In genomic region chr16:86419458-86419857, GRCm38 (mm10) we compare ENCODE assay signal across 8 mouse cellular contexts.
DNase-seq lines count a peak whose midpoint lies in the region; ATAC-seq lines count a peak whose summit lies in the region.
"Not testable (repeated sequence)": the region's sequence is repeated elsewhere in the genome, so short reads cannot be mapped to it uniquely, and the experiment has no call there.

No protein-coding gene starts in this region.

- 15% methylated on average over 5 of the region's 5 CpGs for WGBS in liver, embryonic 11.5 days
- WGBS in neural tube, embryonic 12.5 days: 15% methylated on average over 5 of the region's 5 CpGs

- H3K4me1 ChIP-seq in liver, embryonic 11.5 days (replicated peaks; ENCODE audit: control insufficient read depth, insufficient read depth, low read length); neural tube, embryonic 12.5 days: not testable (repeated sequence)

- not testable (repeated sequence) for H3K27ac ChIP-seq in liver, embryonic 11.5 days (ENCODE audit: low read depth, low read length); neural tube, embryonic 12.5 days

- not testable (repeated sequence) for H3K9me3 ChIP-seq in liver, embryonic 11.5 days (ENCODE audit: control insufficient read depth, low read length); neural tube, embryonic 12.5 days

- DNase-seq in ZHBTc4 (ENCODE audit: low read depth, low spot score): peak; percentile 67
- DNase-seq in cerebellum, postnatal 14 days: peak; percentile 84 to 88
- peak; percentile 36 to 83 for DNase-seq in frontal cortex, adult 2 months (ENCODE audit: extremely low spot score in 1 of 2, low spot score in 1 of 2)
- peak; percentile 77 for DNase-seq in layer of hippocampus, adult 11-12 months (ENCODE audit: low spot score)
- DNase-seq in liver, embryonic 11.5 days (ENCODE audit: low spot score): peak; percentile 32
- peak; percentile 5 for DNase-seq in thymus, postnatal 0 days (ENCODE audit: low spot score)

- not testable (repeated sequence) for H3K27me3 ChIP-seq in liver, embryonic 11.5 days (replicated peaks; ENCODE audit: control insufficient read depth, insufficient read depth, low read length); neural tube, embryonic 12.5 days (replicated peaks)

- not testable (repeated sequence) for H3K4me2 ChIP-seq in liver, embryonic 11.5 days; neural tube, embryonic 12.5 days (replicated peaks)

- H3K36me3 ChIP-seq in liver, embryonic 11.5 days (ENCODE audit: control insufficient read depth, insufficient read depth, low read length); neural tube, embryonic 12.5 days: not testable (repeated sequence)

- H3K9ac ChIP-seq in liver, embryonic 11.5 days (ENCODE audit: low read depth, low read length); neural tube, embryonic 12.5 days: not testable (repeated sequence)

- ATAC-seq in hematopoietic stem cell, adult 5-6 weeks (replicated peaks in 1 of 2; ENCODE audit: insufficient read depth in 1 of 2, low FRiP score in 2 of 2, low TSS enrichment in 1 of 2, low read depth in 1 of 2, poor library complexity in 2 of 2, severe bottlenecking in 2 of 2): peak; percentile 71 to 83; a peak in 3 of 4 replicates
- ATAC-seq in liver, embryonic 11.5 days (replicated peaks; ENCODE audit: low FRiP score): not testable (repeated sequence)
- ATAC-seq in neural tube, embryonic 12.5 days (ENCODE audit: low FRiP score, low read depth): peak; percentile 61; the same call in 1 of the 2 replicates

- H3K4me3 ChIP-seq in liver, embryonic 11.5 days (ENCODE audit: low read depth, low read length); neural tube, embryonic 12.5 days: not testable (repeated sequence)

Comparison
In these comparisons a context has a peak if more than half of its experiments do, and no peak if none do; other contexts are left out.
1. DNase-seq: peak in every context shown above with its lines; median percentile 86 in cerebellum, postnatal 14 days; 77 in layer of hippocampus, adult 11-12 months; 67 in ZHBTc4; 60 in frontal cortex, adult 2 months; 32 in liver, embryonic 11.5 days; 5 in thymus, postnatal 0 days.